Mouse (Mus musculus): Measurements from ENCODE around the gene Prdm16.

Gene Prdm16

DNA sequence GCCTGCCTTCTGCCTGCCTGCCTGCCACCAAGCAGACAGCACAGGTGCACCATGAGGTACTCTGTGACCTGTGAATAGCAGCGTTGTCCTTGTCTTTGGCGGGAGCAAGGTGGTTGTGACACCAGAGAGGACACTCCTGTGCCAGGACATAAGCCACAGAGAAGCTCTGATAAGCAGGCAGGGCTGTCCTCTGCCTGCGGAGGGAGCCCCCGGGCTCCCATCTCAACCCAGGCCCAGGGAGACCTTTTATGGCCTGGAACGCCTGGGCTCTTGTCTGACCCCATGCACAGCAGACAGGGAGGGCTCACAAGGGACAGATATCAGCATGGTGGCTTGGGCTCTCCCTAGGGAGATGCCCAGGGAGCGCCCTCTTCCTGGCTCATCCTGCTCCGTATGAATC lies 118.7 kb downstream of the Prdm16 start:
- in situ Hi-C loops (cut with MboI, MseI) = no loop called here

DNA sequence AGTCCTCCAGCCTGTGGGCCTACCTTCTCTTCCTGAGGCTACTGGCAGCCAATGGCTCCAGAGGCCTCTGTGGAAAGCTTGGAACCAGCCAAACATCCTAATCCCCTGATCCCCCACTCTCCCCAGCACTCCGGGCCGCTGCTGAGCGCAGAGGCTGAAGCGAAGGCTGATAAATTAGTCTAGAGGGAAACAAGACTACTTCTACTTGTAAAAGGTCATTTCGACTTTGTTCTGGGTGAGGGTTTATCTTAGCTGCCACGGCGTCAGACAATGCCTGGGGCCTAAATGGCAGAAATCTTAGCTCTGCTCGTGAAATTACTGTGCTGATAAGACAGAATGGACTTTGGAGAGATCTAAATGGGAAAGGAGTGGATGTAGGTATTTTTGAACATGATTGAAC lies 120.2 kb downstream of the Prdm16 start:
- in situ Hi-C loops (cut with MboI, MseI) = no loop called here

GRCm38 (mm10) chr4:154513664-154514063 lies 123.0 kb downstream of the Prdm16 start:
- in situ Hi-C loops (cut with MboI, MseI) = no loop called here

DNA sequence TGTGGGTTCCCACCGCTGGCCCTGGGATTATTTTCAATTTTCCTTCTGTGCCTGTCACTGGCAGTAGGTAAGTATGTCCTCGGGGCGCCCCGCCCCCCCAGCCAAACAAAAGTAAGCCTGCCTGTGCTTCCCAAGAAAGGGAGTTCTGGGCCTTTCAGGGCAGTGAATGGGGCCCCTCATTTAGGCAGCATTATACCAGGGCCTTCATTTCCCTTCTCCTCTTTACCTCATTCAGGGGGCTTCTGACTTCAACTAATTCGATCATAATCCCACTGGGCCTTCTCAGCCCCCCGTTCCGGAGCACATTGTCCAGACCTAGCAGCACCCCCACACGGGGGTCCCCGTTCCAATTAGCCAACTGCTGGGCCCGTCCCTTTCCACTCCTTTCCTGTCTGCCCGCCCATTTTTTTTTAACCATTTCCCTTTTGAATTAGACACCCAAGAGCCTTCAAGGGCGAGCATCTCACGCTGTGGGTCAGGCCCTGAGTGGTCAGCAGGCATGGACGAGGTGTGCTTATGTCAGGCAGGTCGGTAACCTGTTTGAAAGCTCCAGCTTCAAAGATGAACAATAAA lies 124.1 kb downstream of the Prdm16 start:
- in situ Hi-C loops (cut with MboI, MseI) = no loop called here

- in situ Hi-C loops (cut with MboI, MseI) = no loop called here
Measured at GRCm38 (mm10) chr4:154511767-154512166, 124.9 kb downstream of the Prdm16 start.

- in situ Hi-C loops (cut with MboI, MseI) = no loop called here
Measured at GRCm38 (mm10) chr4:154506774-154507435, 129.8 kb downstream of the Prdm16 start.

- in situ Hi-C loops (cut with MboI, MseI) = no loop called here
Measured at GRCm38 (mm10) chr4:154505313-154505712, 131.4 kb downstream of the Prdm16 start.

- in situ Hi-C loops (cut with MboI, MseI) = no loop called here
Measured at GRCm38 (mm10) chr4:154503260-154503829, 133.3 kb downstream of the Prdm16 start.

- in situ Hi-C loops (cut with MboI, MseI) = no loop called here
Measured at GRCm38 (mm10) chr4:154502403-154503000, 134.2 kb downstream of the Prdm16 start.

DNA sequence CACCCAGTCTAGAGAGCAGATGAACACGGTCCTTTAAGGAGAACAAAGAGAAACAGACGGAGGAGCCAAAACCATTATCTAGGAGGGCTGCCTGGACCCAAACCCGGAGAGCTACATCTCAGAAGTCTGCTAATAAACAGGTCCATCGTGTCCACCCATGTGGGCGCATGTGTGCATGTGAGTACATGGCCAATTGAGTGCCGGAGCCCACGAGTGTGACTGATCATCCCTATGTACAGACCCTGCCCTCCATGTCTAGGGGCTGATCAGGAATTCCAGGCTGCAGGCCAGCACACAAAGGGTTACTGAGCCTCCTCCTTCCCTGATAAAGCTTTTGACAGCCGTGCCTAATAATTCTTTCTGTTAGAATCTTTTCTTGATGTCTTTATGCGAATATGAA lies 136.0 kb downstream of the Prdm16 start:
- in situ Hi-C loops (cut with MboI, MseI) = no loop called here

DNA sequence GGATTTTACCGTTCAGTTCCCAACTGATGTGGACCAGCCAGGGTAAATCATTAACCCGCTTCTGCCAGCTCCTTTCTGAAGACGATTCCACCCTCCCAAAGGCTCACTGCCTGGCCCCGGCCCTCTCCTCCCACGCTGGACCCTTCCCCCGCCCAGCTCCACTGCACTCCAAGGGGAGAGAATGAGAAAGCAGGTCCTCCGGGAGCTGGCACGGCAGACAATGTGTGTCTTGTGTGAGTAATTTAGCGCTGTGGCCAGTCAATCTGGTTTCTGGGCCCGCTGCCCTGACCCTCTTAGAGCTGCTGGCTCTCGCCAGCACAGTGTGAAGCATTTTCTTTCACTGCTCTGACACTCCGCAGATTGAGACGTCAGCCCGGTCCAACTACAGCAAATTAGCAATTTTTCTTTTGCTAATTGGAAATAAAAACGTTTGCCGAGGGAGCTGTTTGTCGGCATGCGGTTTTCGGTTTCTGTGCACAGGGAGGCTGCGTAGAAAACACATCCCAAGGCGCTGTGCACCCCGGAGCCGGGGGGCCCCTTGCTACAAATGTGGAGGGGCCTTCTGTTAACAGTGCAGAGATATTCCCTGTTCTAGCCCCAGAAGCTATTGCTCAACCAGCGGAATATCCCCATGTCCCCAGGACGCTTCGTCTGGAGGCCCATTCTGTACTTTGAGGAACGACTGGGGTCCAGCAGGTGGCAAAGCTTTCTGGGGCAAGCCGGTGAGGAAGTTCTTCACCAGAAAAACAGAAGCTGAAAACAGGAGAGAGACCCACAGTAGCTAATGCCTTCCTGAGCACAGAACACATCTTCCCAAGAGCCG lies 136.8 kb downstream of the Prdm16 start:
- in situ Hi-C loops (cut with MboI, MseI) = loop anchor here (25.0 kb wide), 1 partner anchor 537 kb away; no protein-coding TSS in a partner anchor

DNA sequence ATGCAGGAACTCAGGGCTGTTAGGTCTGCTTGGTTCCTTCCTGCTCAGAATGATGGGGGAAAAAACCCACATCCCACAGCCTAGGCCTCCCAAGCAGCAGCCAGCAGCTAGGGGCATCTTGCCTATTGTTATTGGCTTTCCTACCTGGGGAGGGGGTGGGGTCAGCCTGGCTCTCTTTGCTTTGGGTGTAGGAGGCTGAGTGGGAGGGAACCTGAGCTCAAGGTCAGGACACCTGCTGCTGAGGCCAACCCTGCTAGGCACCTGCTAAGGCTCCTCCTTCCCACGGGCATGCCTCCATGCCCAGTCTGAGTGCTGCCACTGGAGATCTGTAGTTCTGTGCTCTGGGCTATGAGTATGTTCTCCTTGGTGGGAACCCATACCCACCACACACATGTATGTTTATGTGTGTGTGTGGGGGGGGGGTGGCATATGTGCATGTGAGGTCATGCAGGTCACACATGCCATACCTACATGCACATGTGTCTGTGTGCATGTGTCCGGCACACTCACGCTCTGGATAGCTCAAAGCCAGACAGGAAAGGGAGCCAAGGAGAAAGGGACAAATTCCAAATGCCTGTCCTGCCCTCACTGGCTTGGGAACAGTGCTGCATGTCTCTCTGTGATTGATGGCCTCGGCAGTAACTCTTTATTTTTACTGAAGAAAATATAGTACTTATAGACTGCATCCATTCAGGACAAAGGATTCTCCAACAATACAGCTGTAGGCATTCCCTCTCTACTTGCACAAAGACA lies 139.1 kb downstream of the Prdm16 start:
- in situ Hi-C loops (cut with MboI, MseI) = loop anchor here (25.0 kb wide), 1 partner anchor 540 kb away; no protein-coding TSS in a partner anchor

DNA sequence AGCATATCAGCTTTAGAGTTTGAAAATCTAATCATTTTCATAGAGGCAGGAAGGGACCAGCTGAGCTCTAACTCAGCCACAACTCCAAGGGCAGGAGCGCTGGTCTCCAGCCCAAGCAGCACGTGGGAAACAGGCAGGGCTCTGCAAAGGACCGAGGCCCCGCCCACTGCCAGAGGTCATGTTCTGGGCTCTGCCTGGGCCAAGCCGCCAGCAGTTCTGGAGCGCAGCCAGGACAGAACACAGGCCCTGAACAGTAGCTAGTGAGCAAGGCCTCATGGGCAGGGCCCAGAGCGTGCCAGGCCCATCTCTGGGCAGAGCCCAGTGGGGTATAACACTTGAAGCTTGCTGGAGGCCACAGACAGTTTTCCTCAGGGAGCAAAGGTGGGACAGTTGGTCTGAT lies 139.7 kb downstream of the Prdm16 start:
- in situ Hi-C loops (cut with MboI, MseI) = loop anchor here (25.0 kb wide), 1 partner anchor 540 kb away; no protein-coding TSS in a partner anchor

DNA sequence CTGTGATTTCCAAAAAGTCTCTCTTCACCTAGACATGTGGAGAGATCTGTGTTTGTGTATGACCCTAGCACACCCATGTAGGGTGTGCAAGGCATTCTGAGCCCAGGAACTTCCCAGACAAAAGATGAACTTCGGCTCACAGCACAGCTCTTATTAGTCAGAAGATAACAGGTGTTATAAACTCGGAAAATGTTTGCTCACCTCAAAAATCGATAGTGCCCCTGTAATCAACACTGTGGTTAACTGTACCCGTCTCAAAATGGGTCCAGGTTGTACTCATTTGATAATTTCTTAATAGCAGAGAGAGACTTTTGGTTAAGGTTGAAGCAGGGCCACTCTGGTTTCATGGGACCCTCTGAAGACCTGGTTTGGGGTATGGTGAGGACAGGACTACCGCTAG lies 140.2 kb downstream of the Prdm16 start:
- in situ Hi-C loops (cut with MboI, MseI) = loop anchor here (25.0 kb wide), 1 partner anchor 541 kb away; no protein-coding TSS in a partner anchor

DNA sequence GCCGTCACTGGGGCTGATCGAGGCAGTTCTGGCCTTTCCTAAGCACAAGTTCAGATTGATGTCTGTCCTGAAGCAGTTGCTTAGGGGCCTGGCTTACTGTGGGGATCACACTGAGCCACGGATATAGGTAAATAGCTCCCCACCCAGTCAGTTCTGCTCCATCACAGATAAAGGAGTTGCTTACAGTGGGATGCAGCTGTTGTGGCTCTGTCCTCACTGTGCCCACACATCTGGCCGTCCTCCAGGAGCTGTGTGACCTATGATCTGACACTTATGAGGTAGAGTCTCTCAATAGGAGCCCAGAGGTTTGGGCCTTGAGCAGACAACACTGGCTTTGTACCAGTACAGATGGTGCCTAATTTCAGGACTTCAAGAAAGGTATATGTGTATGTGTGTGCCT lies 142.7 kb downstream of the Prdm16 start:
- in situ Hi-C loops (cut with MboI, MseI) = loop anchor here (25.0 kb wide), 1 partner anchor 543 kb away; no protein-coding TSS in a partner anchor

DNA sequence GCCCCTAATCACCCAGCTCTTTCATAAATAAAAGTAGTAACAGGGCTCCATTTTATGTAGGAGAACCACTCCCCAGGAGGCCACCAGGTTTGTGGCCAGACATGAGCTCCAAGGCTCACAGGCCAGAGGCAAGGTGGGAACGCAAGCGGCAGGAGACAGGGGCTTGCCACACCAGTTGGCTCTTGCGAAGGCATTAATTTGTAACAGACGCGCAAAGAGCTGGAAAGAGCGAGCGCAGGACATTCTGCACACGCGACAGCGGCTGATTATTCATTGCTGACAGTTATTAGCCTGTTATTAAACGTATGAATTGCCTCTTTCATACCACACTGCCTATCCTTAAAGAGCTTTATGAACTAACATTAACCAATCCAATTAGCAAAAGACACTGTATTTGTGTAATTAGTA lies 144.0 kb downstream of the Prdm16 start:
- in situ Hi-C loops (cut with MboI, MseI) = loop anchor here (25.0 kb wide), 1 partner anchor 545 kb away; no protein-coding TSS in a partner anchor

- in situ Hi-C loops (cut with MboI, MseI) = loop anchor here (25.0 kb wide), 1 partner anchor 545 kb away; no protein-coding TSS in a partner anchor
Measured at GRCm38 (mm10) chr4:154492268-154492667, 144.4 kb downstream of the Prdm16 start.

DNA sequence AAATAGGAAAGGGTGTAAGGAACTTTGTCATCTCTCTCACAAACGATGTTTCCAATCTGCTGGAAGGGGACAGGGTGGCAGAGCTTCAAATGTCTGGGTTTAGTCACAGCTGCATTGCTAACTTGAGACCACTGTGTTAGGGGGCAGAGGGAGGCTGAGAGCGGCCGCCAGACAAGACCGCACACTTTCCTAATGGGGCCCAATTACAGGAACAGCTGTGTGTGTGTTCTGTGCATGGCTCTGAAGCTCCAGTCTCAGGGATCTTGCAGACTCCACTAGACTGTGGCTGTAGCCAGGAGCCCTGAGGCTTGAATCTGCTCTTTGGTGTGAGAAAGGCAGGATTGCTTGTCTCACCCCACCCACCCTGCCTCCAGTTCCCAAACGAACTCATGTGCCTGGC lies 148.6 kb downstream of the Prdm16 start:
- in situ Hi-C loops (cut with MboI, MseI) = loop anchor here (25.0 kb wide), 1 partner anchor 549 kb away; no protein-coding TSS in a partner anchor

GRCm38 (mm10) chr4:154482695-154483094 lies 154.0 kb downstream of the Prdm16 start:
- in situ Hi-C loops (cut with MboI, MseI) = loop anchor here (25.0 kb wide), 1 partner anchor 555 kb away; no protein-coding TSS in a partner anchor
